Mouse (Mus musculus) layer of hippocampus, adult 8-10 months (tissue): ENCODE data around the gene Gm49510. TPM values are rescaled to one million over a fixed set of nuclear protein-coding genes. Genes with fewer than 3 reads are reported as not detected.

ENCODE experiments used
- DNase-seq, 2 experiments: peaks; one replicate each; pipeline ENCODE4 v3.0.0; 2022; ENCODE audit warnings: low spot score in 2 of 2
- total RNA-seq, 4 experiments: library from RNA; stranded (reverse); gene quantifications; 2 replicates each; pipeline ENCODE4 v1.2.4; 2022

Gm49510 gene
- total RNA-seq, 4 experiments from 2014 or later: 0.34 to 1.2 (median 0.38) TPM; not detected in 1

DNA sequence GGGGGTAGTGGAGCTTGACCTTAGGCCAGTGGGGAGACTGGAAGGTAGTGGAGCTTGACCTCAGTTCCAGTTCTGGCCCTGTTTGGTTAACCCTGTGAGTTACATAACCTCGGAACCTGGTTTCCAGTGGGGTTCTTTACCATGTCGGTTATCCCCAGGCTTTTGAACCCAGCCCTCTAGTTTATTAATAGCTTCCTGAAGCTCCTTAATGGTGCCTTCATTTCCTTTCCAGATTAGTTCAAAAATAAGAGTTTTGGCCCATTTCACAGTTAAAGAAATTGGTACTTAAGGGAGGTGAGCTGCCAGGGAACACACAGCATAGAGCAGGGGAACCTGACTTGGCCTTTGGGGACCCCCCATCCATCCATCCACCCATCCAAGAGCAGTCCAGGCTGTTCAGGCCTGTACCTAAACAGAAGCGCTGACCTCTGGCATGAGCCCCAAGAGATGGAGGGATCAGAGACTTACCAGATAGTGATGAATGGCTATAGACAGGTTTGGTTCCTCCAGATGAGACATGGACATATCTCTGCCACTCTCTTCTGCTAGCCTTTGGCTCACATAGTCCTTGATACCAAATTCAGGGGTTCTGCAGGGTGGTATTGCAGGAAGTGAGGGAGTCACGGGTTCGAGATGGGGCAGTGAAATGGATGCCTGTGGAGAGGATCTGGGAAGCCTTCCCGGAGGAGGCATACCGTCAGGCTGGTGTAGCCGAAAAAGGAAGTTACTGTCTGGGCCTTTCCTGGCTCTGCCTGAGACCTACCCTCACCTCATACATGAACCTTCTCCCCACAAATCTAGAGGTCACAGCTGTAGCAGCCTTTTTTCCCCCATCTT is 15.6 kb downstream of the Gm49510 start:
- DNase-seq: no peak

DNA sequence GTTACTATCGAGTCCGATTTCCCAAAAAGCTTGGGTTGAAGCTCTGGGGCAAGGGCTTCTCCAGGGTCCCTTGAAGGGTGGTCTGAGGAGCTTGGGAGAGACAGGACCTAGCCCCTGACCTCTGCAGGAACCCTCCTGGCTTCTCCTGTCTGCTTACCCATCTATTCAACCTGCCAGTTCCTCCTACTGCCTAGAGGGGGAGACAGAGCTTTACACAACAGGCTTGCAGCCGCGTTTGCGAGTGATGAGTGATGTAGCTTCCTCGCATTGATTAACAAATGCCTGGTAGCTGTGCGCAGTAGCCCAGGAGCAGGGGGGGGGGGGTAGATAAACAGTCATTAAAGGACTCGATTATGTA is 16.2 kb downstream of the Gm49510 start:
- peak; percentile 79 to 80 for DNase-seq

DNA sequence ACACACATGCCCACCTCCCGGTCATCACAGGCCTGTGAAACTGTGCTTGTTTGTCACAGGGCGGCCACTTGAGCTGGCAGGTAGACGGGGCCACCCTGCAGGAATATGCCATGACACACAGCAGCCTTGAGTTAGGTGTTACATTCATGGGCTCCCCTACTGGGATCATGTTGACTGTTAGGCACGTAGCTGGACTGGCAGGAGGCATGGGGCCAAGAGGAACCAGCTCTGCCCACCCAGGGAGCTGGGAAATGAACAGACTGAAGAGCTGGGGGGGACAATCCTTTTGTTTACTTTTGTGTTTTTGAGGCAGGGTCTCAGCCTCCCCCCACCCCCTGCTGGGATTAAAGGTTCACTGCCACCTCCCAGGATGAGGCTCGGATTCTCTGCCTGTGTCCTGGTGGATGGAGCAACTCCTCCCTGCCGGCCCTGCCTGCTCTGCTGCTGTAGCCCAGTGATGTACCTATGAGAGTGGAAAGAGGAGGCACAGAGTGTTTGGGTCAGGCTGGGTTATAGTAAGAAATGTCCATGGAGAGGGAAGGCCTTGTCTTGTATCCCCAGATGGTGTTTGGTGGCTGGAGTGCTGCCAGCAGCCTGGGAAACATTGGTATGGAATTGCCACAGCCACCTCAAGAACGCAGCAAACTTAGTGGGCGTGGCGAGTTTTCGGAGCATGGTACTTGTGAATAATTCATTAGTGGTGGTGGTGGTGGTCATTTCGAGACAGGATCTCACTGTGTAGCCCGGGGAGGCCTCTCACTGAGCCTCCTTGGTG is 16.8 kb downstream of the Gm49510 start:
- DNase-seq: no peak

DNA sequence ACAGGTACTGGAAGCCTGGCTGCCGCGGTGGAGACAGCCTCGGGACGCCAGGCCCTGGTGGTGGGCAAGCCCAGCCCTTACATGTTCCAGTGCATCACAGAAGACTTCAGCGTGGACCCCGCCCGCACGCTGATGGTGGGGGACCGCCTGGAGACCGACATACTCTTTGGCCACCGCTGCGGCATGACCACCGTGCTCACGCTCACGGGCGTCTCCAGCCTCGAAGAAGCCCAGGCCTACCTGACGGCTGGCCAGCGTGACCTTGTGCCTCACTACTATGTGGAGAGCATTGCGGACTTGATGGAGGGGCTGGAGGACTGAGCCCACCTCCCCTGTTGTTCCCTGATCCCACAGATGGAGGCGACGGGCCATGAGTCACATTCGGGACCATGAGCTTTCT is 18.7 kb downstream of the Gm49510 start:
- no peak for DNase-seq

DNA sequence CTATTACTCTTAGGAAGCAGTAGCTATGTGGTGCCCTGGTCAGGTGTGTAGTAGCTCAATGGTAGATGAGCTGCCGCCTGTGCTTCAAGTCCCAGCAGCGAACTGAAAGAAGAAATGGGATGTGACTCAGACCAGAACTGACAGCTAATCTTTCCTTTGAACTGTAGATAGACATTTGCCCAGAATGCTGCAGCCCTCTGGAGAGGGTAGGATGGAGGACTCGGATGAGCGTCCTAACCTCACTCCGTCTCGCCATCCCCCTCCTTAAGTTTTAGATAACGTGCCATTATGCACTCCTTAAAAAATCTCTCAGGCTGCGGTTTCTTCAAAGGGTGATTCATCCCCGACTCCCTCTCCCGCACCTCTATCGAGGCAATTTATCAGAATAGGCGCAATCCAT is 20.4 kb downstream of the Gm49510 start:
- no peak for DNase-seq

DNA sequence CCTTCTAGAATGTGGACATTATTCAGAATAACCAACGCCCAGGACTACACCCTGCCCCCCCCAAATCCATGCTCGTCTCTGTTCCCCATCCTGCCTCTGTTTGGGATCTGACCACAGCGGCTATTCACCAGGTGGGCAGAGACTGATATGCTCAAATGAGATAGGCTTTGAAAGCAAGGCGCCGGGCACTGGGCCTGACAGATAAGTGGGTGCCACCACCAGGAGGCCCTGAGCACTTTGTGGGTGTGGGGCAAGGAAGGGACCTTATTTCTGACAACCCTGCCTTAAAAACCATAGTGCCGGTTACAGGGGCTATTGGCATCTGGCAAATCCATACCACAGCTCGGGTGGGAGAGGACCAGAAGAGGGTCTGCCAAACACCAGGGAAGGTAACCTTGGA is 23.2 kb downstream of the Gm49510 start:
- DNase-seq: no peak

DNA sequence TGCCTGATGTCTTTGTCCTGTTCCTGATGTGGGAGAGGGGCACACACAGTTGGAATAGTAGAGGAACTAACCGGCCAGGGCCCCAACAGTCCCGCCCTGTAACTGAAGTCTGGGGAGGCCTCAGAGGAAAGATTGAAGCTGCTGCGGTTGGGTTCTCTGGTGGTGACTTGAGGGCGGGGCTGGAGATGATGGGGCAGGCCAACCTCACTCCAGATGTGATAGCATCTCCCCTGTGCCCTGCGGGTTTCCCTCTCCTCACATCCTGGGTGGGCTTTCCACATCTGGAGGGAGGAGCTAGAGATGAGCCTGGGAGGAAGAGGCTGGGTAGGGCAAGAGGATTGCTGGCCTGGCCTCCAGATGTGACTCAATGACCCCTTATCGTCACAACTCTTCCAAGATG is 24.1 kb downstream of the Gm49510 start:
- no peak for DNase-seq

DNA sequence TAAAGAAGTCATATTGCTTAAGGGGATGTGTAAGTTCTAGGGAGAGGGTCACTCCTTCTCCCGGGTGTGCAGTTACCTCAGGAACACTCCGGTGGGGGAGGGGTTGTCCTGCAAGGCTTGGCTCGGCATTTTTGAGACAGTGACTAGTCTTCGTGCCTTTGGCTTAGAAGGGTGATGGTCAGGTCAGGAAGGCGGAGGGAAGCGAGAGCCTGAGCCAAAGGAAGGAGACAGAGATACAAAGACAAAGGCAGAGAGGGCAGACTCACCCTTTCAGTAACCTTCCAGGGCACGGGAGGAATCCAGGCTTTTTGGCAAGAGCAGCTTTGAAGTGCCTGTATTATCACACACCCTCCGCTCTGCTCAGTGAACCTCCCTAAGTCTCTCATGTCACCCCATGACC is 25.7 kb downstream of the Gm49510 start:
- DNase-seq: no peak

DNA sequence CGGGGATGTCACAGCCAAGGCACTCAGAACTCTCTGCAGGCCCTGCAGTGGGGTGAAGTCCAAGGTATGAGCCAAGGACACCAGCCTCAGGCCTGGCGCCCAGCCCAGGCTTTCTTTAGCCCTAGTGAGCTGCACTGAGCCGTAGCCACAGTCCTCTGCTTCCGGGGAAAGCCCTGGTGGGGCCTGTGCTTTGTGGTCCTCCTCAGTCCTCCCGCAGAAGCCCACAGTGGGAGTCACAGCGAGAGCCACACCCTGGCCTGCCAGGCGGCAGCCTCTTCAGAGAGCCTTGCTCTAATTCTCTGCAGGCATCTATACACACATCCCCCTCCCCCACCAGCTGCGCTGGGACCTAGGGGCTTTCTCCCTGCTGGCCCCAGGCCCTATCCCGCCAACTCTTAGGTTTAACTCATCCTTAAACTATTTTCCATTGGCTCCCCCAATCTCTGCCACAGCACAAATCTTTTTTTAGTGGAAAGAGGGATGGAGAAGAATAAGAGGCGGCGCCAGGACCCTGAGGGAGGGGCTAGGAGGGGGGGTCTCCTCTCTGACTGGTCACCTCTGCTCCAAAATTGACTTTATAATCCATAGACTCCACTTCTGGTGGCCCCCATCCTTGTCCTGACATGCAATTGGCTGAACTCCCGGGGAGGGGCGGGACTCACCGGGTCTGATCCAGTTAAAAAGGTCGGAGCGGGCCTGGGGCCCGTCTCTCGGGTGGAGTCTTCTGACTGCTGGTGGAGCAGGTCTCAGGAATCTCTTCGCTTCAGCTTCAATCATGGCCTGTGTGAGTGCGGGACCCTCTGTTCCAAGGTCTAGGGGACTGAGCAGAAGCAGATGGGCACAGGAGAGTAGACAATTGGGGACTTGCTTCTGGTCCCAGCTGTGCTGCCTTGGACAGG is 26.8 kb downstream of the Gm49510 start, which contains the start of gene Lgals1:
TSS of gene Lgals1 (plus strand) at position 705 of the 899 bp plus-strand sequence.
- DNase-seq: peak in 1 of 2 experiments; percentile 55

DNA sequence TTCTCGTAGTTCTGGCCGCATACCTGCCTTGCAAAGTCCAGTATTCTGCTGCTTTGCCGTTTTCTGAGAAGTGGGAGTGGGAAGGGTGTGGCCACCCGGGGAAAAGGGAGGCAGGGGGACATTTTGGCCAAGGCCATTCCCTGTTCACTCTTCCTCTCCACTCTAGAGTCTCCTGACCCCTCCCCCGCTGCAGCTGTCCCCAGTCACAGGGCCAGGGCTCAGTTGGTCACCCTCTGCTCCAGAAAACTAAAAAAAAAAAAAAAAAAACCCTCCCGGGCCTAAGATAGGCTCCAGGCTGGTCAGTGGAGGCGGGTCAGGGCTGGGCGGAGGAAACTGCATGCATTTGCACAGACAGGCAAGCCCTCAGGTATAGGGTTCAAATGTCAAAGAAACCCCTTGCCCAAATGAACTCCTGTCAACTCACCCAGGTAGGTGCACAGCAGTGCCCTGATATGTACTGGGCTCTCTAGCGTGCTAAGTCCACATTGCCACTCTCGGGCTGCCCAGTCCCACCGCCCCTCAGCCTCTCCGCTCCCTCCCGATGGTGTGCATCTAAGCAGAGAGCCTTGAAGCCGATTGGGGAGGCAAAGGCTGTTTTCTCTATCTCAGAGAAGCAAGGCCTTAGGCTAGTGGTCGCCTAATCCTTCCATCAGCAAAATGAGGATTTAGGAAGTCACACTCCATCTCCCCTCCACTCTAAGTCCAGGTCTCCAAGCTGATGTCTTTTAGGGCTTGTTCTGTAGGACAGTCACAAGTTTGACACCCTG is 27.7 kb downstream of the Gm49510 start:
- DNase-seq: no peak

DNA sequence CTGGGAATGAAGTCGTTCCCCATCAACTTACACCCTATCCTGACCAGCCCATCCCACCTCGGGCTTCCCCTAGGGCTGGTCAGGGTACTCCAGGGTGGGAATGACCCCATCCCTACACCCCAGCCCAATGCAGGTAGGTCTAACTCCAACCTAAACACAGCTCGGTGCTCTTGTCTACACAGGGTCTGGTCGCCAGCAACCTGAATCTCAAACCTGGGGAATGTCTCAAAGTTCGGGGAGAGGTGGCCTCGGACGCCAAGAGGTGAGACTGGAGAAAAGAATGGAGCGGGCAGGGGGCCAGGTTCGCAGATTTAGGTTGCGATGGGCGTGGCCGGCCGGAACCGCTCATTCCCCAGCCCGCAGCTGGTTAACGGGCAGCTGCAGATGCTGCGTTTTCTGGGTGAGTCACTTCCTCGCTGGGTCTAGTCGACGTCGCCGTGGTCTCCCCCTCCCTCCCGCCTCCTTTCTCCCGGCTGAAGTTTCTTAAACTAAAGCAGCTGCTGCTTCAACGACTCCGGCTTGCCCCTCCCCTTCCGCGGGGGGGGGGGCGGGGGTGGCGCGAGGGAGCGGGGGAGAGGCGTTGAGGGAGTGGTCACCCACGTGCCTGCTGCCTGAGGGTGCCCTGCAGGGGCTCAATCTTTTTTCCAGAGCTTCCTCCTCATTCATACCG is 28.5 kb downstream of the Gm49510 start:
- no peak for DNase-seq

DNA sequence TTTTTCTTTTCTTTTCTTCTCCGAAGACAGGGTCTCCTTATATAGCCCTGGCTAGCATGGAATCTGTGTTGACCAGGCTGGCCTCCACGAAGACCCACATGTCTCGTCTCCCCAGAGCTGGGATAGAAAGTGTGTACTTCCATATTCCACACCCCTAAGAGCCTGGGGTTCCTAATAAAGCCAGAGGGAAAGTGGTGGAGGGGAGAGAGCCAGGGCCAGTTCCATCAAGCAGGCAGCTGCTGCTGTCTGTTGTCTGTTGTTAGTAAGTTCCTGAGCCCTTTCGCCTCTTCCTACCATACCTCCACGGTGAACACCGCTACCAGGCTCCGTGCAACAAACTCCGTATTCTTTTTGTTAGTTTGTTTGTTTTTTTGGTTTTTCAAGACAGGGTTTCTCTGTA is 29.1 kb downstream of the Gm49510 start:
- DNase-seq: no peak

DNA sequence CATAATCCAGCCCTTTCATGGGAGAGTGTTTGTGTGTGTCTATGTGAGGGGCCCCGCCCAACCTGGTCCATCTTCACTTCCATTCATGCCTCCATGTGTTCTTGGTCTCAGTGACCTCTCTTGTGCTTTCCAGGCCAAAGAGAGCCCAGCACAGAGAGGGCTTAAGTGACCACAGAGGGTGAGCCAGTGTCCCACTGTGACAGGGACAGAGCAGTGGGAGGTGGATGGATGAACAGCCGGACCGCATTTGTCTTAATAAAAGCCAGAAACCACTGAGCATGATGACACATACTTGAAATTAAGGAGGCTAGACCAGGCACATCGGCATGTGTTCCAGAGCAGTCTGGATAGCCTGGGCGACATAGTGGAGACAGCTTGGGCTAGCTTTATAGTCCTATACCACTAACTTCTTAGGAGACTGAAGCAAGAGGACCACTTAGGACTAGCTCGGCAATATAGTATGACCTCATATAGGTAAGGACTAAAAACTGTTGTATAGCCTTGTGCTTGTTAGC is 30.8 kb downstream of the Gm49510 start:
- no peak for DNase-seq

DNA sequence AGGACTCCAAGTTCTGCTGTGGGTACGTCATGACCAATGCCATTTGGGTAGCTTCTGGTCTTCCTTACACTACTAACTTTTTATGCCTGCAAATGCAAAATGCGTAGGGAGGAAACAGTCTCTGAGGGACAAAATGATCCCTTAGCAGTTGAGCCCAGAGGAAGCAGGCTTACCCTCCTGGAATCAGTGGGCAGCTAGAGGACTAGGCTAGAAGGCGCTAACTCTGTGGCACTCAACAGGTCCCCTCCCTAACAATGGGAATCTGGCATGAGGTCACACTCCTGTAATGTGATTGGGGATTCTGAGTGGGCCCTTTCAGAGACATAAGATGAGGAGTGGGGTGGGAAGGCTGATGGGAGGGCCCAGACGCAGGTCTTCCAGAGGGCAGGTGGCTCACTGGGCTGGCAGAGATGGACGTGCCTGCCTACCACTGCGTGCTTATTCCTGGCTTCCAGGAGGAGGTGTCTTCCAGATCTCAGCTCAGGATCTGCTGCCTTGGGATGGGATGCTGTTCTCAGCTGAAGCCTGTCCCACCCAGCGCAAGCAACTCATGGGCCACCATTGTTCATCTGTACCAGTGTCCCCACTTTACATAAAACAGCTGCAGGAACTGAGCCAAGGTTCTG is 31.4 kb downstream of the Gm49510 start:
- DNase-seq: no peak

DNA sequence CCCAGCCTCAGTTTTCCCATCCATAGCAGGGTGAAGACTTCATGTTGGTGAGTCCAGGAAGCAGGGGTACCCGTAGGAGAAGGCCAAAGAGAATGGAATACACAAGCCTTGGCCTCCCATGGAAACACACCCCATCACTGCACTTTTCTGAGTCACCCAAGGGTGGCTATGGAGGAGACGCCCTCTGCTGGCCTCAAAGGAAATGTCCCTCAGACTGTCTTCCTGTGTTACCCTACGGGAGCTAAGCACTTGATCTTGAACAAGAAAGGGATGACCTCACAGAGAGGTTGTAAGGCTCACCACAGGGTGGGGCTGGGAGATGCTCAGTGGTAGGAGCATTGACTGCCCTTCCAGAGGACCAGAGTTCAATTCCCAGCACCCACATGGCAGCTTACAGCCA is 32.1 kb downstream of the Gm49510 start:
- DNase-seq: no peak

DNA sequence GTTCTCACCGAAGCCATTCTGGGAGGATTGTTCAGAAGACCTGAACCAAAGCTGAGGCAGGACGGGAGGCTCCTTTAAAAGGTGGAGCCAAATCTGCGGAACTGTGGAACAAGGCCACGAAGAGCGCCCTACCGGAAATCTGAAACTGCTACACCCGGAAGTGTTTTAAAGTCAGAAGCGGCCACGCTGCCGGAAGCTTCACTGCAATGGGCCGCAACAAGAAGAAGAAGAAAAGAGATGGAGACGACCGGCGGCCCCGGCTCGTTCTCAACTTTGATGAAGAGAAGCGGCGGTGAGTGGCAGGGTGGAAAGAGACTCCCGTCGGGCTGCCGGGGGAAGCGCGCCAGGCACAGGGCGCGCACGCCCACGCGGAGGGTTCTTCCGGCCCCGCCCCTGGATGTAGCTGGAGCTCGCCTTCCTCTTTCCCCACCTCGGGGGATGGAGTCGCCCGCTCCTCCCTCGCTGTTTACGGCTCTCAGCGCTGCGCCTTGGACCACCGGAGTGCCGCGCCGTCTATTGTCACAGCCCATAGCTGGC is 35.4 kb downstream of the Gm49510 start, which contains the start of gene Nol12:
TSS of gene Nol12 (plus strand) at position 150 of the 537 bp plus-strand sequence.
- DNase-seq: peak; percentile 74 to 90

DNA sequence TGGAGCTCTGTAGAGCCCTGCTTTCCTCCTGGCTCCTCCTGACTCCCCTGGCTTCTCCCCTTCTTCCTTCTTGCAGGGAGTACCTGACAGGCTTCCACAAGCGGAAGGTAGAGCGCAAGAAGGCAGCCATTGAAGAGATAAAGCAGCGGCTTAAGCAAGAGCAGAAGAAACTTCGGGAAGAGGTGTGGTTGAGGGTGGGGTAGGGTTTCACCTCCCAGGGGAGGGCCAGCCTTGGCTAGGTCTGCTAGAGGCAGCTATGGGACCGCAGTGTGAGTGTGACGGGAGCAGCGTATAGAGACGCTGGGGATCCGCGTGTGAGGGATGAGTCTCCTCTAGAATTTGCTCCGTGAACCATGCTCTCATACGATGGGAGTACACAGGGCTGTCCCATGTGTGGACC is 36.9 kb downstream of the Gm49510 start:
- no peak for DNase-seq

DNA sequence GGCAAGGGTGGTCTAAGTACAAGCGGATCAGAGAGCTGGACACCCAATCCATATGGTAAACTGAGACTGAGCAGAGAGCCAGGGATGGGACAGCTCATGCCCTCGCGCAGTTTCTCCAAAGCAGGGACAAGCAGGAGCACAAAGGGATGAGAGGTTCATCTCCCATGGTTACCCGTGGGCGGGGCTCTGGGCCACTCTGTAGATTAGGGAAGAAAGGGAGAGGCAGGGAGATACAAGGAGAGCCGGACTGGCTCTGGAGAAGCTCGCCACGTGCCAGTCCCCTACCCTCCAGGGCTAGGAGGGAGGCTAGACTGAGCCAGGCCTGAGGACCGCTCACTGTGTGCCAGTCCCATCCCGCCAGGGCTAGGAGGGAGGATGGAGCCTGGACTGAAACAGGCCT is 37.8 kb downstream of the Gm49510 start:
- DNase-seq: no peak

DNA sequence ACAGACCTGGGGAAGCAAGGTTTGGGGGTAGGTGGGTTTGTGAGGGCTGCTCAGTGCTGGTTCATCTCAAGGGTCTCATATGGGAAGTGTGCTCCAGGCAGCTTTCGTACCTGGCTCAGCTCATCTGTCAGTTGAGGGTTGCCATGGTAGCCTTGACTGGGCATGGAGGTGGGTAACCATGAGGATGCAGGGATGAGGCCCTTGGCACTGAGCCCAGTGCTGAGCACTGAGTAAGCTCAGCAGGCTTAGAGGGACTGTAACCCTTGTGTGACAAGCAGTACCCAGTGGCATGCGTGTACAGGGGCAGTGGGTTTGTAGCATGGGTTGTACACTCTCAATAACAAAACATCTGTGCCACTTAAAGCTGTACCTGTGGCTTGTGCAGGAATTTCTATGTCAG is 38.5 kb downstream of the Gm49510 start:
- DNase-seq: no peak
